Mouse (Mus musculus): ENCODE data around the gene Lilra5.

DNA sequence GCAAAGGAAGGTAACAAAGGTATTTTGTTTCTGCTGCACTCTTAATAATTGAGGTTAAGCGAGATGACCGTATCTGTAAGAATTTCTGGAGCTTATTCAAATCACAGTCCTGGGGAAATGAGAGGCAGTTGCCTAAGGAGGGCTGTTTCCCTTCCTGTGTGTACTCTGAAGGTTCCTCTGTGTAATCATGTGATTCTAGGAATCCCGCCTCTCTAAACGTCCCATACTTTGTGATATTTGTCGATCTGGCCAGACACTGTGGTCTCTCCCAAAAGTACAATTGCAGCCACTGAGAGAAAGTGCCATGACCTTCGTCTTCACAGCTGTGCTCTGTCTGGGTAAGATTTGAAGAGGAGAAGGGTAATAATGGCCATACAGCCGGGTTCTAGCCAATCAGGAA lies at the start of gene Lilra5:
- TF ChIP-seq CHD2 (IDR thresholded peaks at IDR 0.05; ENCODE audit: low read length), result no peak
- no peak for TF ChIP-seq CTCF (conservative IDR thresholded peaks at IDR 0.05 in 1 of 2, IDR thresholded peaks at IDR 0.05 in 1 of 2; ENCODE audit: low read depth in 2 of 2, low read length in 2 of 2)
- TF ChIP-seq POLR2A (IDR thresholded peaks at IDR 0.05; ENCODE audit: low read depth, low read length), result no peak
- TF ChIP-seq TCF12 (IDR thresholded peaks at IDR 0.05; ENCODE audit: low read depth, low read length), result no peak
- no peak for TF ChIP-seq USF2 (conservative IDR thresholded peaks at IDR 0.05; ENCODE audit: low read depth, low read length)
- TF ChIP-seq ETS1 (conservative IDR thresholded peaks at IDR 0.05; ENCODE audit: low read depth, low read length), result no peak
- TF ChIP-seq RAD21 (IDR thresholded peaks at IDR 0.05; ENCODE audit: low read depth, low read length), result no peak
- no peak for TF ChIP-seq KAT2A (IDR thresholded peaks at IDR 0.05; ENCODE audit: insufficient replicate concordance, low read length)
- TF ChIP-seq MAFK (IDR thresholded peaks at IDR 0.05; ENCODE audit: insufficient replicate concordance, low read length), result no peak
